Mouse (Mus musculus): ENCODE results near the gene Prdx5. TPM values are rescaled to one million over a fixed set of nuclear protein-coding genes. Genes with fewer than 3 reads are reported as not detected.

Gene Prdx5
- polyA plus RNA-seq, 1 experiment from 2014 or later = 150 TPM

- ATAC-seq (replicated peaks; ENCODE audit: insufficient number of reproducible peaks, low FRiP score, low TSS enrichment) = no peak
- 20% methylated on average over 27 of the region's 29 CpGs for WGBS (ENCODE audit: insufficient replicate concordance)
- H3K27ac ChIP-seq (ENCODE audit: low read depth, low read length) = peak overlapping the region; percentile 96
- H3K4me3 ChIP-seq (ENCODE audit: low read depth, low read length) = peak overlapping the region; percentile 84
- peaks cover 18% of the 10 kb centered on the region for H3K4me1 ChIP-seq (ENCODE audit: control insufficient read depth, insufficient read depth, low read length)
- no peaks in the 10 kb centered on the region for H3K9me3 ChIP-seq (replicated peaks; ENCODE audit: control insufficient read depth, low read length)
- peak overlapping the region; percentile 89 for H3K9ac ChIP-seq (ENCODE audit: low read depth, low read length)
- H3K4me2 ChIP-seq = peak overlapping the region; percentile 79
- H3K27me3 ChIP-seq (ENCODE audit: control insufficient read depth, insufficient read depth, low read length) = peaks cover 6% of the 10 kb centered on the region
- no peaks in the 10 kb centered on the region for H3K36me3 ChIP-seq (ENCODE audit: control insufficient read depth, insufficient read depth, low read length)
Measured at GRCm38 (mm10) chr19:6940396-6941351, 30.8 kb upstream of the Prdx5 start.

GRCm38 (mm10) chr19:6939106-6940002 is 29.4 kb upstream of the Prdx5 start:
- Histone ChIP-seq H3K36me3 (ENCODE audit: control insufficient read depth, insufficient read depth, low read length) (no peaks in the 10 kb centered on the region), H3K27me3 (ENCODE audit: control insufficient read depth, insufficient read depth, low read length) (peaks cover 19% of the 10 kb centered on the region), H3K4me2 (no peak overlapping the region), H3K9ac (ENCODE audit: low read depth, low read length) (no peak overlapping the region), H3K4me1 (ENCODE audit: control insufficient read depth, insufficient read depth, low read length) (peaks cover 19% of the 10 kb centered on the region), H3K4me3 (ENCODE audit: low read depth, low read length) (no peak overlapping the region), H3K9me3 (replicated peaks; ENCODE audit: control insufficient read depth, low read length) (no peaks in the 10 kb centered on the region), H3K27ac (ENCODE audit: low read depth, low read length) (no peak overlapping the region)
- no peak for ATAC-seq (replicated peaks; ENCODE audit: insufficient number of reproducible peaks, low FRiP score, low TSS enrichment)
- 90% methylated on average over 20 of the region's 20 CpGs for WGBS (ENCODE audit: insufficient replicate concordance)

GRCm38 (mm10) chr19:6937541-6938465 is 27.9 kb upstream of the Prdx5 start:
- Histone ChIP-seq H3K27ac (ENCODE audit: low read depth, low read length) (no peak overlapping the region), H3K4me2 (no peak overlapping the region), H3K4me3 (ENCODE audit: low read depth, low read length) (no peak overlapping the region), H3K27me3 (ENCODE audit: control insufficient read depth, insufficient read depth, low read length) (peaks cover 34% of the 10 kb centered on the region), H3K36me3 (ENCODE audit: control insufficient read depth, insufficient read depth, low read length) (no peaks in the 10 kb centered on the region), H3K9ac (ENCODE audit: low read depth, low read length) (no peak overlapping the region), H3K9me3 (replicated peaks; ENCODE audit: control insufficient read depth, low read length) (no peaks in the 10 kb centered on the region), H3K4me1 (ENCODE audit: control insufficient read depth, insufficient read depth, low read length) (peaks cover 21% of the 10 kb centered on the region)
- WGBS (ENCODE audit: insufficient replicate concordance) = 74% methylated on average over 16 of the region's 16 CpGs
- ATAC-seq (replicated peaks; ENCODE audit: insufficient number of reproducible peaks, low FRiP score, low TSS enrichment) = no peak

GRCm38 (mm10) chr19:6936299-6936698 is 26.4 kb upstream of the Prdx5 start:
- Histone ChIP-seq H3K27me3 (ENCODE audit: control insufficient read depth, insufficient read depth, low read length) (peaks cover 48% of the 10 kb centered on the region), H3K9me3 (replicated peaks; ENCODE audit: control insufficient read depth, low read length) (no peaks in the 10 kb centered on the region), H3K4me1 (ENCODE audit: control insufficient read depth, insufficient read depth, low read length) (peaks cover 18% of the 10 kb centered on the region), H3K27ac (ENCODE audit: low read depth, low read length) (no peak overlapping the region), H3K36me3 (ENCODE audit: control insufficient read depth, insufficient read depth, low read length) (no peaks in the 10 kb centered on the region), H3K9ac (ENCODE audit: low read depth, low read length) (no peak overlapping the region), H3K4me3 (ENCODE audit: low read depth, low read length) (no peak overlapping the region), H3K4me2 (no peak overlapping the region)
- WGBS (ENCODE audit: insufficient replicate concordance) = 16% methylated on average over 3 of the region's 3 CpGs
- ATAC-seq (replicated peaks; ENCODE audit: insufficient number of reproducible peaks, low FRiP score, low TSS enrichment) = no peak

GRCm38 (mm10) chr19:6934195-6934977 is 24.5 kb upstream of the Prdx5 start, which contains the start of gene Kcnk4:
Kcnk4 (minus strand) TSS chr19:6934515.
- H3K27ac ChIP-seq (ENCODE audit: low read depth, low read length) = no peak within 1 kb of the TSS
- H3K9ac ChIP-seq (ENCODE audit: low read depth, low read length) = peak within 1 kb of the TSS; percentile 52
- H3K36me3 ChIP-seq (ENCODE audit: control insufficient read depth, insufficient read depth, low read length) = no peaks in the 10 kb centered on the region
- H3K4me3 ChIP-seq (ENCODE audit: low read depth, low read length) = peak within 1 kb of the TSS; percentile 43
- WGBS (ENCODE audit: insufficient replicate concordance) = 15% methylated on average over 21 of the region's 23 CpGs
- H3K4me2 ChIP-seq = peak within 1 kb of the TSS; percentile 69
- ATAC-seq (replicated peaks; ENCODE audit: insufficient number of reproducible peaks, low FRiP score, low TSS enrichment) = no peak
- H3K4me1 ChIP-seq (ENCODE audit: control insufficient read depth, insufficient read depth, low read length) = peaks cover 8% of the 10 kb centered on the region
- H3K27me3 ChIP-seq (ENCODE audit: control insufficient read depth, insufficient read depth, low read length) = peaks cover 62% of the 10 kb centered on the region
- no peaks in the 10 kb centered on the region for H3K9me3 ChIP-seq (replicated peaks; ENCODE audit: control insufficient read depth, low read length)

- H3K9ac ChIP-seq (ENCODE audit: low read depth, low read length) = peak overlapping the region; percentile 52
- H3K9me3 ChIP-seq (replicated peaks; ENCODE audit: control insufficient read depth, low read length) = no peaks in the 10 kb centered on the region
- WGBS (ENCODE audit: insufficient replicate concordance) = 5% methylated on average over 58 of the region's 58 CpGs
- H3K27ac ChIP-seq (ENCODE audit: low read depth, low read length) = no peak overlapping the region
- no peak for ATAC-seq (replicated peaks; ENCODE audit: insufficient number of reproducible peaks, low FRiP score, low TSS enrichment)
- peaks cover 67% of the 10 kb centered on the region for H3K27me3 ChIP-seq (ENCODE audit: control insufficient read depth, insufficient read depth, low read length)
- peak overlapping the region; percentile 69 for H3K4me2 ChIP-seq
- peaks cover 8% of the 10 kb centered on the region for H3K4me1 ChIP-seq (ENCODE audit: control insufficient read depth, insufficient read depth, low read length)
- peak overlapping the region; percentile 43 for H3K4me3 ChIP-seq (ENCODE audit: low read depth, low read length)
- no peaks in the 10 kb centered on the region for H3K36me3 ChIP-seq (ENCODE audit: control insufficient read depth, insufficient read depth, low read length)
Measured at GRCm38 (mm10) chr19:6933436-6934194, 23.7 kb upstream of the Prdx5 start.

DNA sequence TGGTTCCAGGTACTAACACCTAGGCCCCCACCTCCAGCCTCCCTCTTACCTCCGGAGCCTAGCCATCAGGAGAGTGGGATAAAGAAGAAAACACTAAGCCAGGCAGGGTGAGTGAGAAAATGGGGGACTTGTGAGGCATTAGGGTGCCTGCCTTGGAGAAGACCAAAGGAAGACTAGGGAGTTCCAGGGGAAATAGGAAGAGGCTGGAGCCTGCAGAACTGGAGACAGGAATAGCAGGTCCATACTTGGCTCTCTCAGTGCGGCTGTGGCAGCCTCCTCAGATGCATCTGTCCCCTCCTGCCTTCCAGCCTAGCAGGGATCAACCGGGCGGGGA is 23.2 kb upstream of the Prdx5 start:
- no peak for ATAC-seq (replicated peaks; ENCODE audit: insufficient number of reproducible peaks, low FRiP score, low TSS enrichment)
- no peak overlapping the region for H3K9ac ChIP-seq (ENCODE audit: low read depth, low read length)

More for the DNA sequence above, 23.2 kb upstream of the Prdx5 start:
- Histone ChIP-seq H3K27ac (ENCODE audit: low read depth, low read length) (no peak overlapping the region), H3K36me3 (ENCODE audit: control insufficient read depth, insufficient read depth, low read length) (no peaks in the 10 kb centered on the region), H3K4me3 (ENCODE audit: low read depth, low read length) (peak overlapping the region; percentile 43; the same call in 1 of the 2 replicates), H3K27me3 (ENCODE audit: control insufficient read depth, insufficient read depth, low read length) (peaks cover 71% of the 10 kb centered on the region), H3K9me3 (replicated peaks; ENCODE audit: control insufficient read depth, low read length) (no peaks in the 10 kb centered on the region), H3K4me2 (peak overlapping the region; percentile 69), H3K4me1 (ENCODE audit: control insufficient read depth, insufficient read depth, low read length) (peaks cover 8% of the 10 kb centered on the region)
- 12% methylated on average over 4 of the region's 4 CpGs for WGBS (ENCODE audit: insufficient replicate concordance)
